33 mouse cellular contexts compared by ENCODE assay signal in genomic region chr8:72187793-72188331, GRCm38 (mm10). TPM values are rescaled to one million over a fixed set of nuclear protein-coding genes. Genes with fewer than 3 reads are reported as not detected.
DNase-seq lines count a peak whose midpoint lies in the region; ATAC-seq and TF ChIP-seq lines count a peak whose summit lies in the region.
"Had no signal": no experiment of that assay in that cellular context is flagged by ENCODE, and none has a peak within 500 bp of the region (broad histone marks: within the 10 kb centered on the region; RNA-seq: fewer than 3 reads in every experiment).

No protein-coding gene starts in this region.

- intact Hi-C loops in gastrocnemius, adult 2 months (cut with DNase I) = no loop called here
- intact Hi-C loops in gastrocnemius, postnatal 36 days (cut with DNase I) = no loop called here
- intact Hi-C loops in heart, postnatal 25 days (cut with DNase I) = no loop called here

- H3K4me2 ChIP-seq in stomach, postnatal 0 days (replicated peaks; ENCODE audit: low read depth) = no peak overlapping the region
- H3K4me2 ChIP-seq: embryonic facial prominence, embryonic 12.5 days; embryonic facial prominence, embryonic 15.5 days; heart, embryonic 11.5 days; heart, embryonic 15.5 days; hindbrain, embryonic 12.5 days; hindbrain, embryonic 15.5 days; intestine, embryonic 15.5 days had no signal

- in situ Hi-C loops in ES-E14 (cut with MboI; ENCODE audit: low sequenced_read_pairs in 2 of 2, unreplicated experiment in 2 of 2) = no loop called here

- no peak overlapping the region for H3K27ac ChIP-seq in gastrocnemius, adult 2 months
- H3K27ac ChIP-seq in ES-E14 (ENCODE audit: insufficient read depth, low read depth, low read length, poor library complexity, severe bottlenecking) = no peak overlapping the region
- no peak overlapping the region for H3K27ac ChIP-seq in stomach, postnatal 0 days (replicated peaks)
- H3K27ac ChIP-seq: embryonic facial prominence, embryonic 12.5 days; embryonic facial prominence, embryonic 15.5 days; heart, embryonic 15.5 days; hindbrain, embryonic 12.5 days; hindbrain, embryonic 15.5 days; intestine, embryonic 15.5 days had no signal

- no peak for ATAC-seq in stomach, postnatal 0 days (ENCODE audit: low FRiP score, low TSS enrichment)
- ATAC-seq: forebrain, embryonic 14.5 days; forebrain, postnatal 0 days; intestine, embryonic 15.5 days had no signal

- no peaks in the 10 kb centered on the region for H3K9me3 ChIP-seq in ES-E14 (ENCODE audit: control insufficient read depth, insufficient read depth, low read depth, low read length)
- no peaks in the 10 kb centered on the region for H3K9me3 ChIP-seq in stomach, postnatal 0 days (ENCODE audit: control insufficient read depth, low read length)
- H3K9me3 ChIP-seq: embryonic facial prominence, embryonic 12.5 days; embryonic facial prominence, embryonic 15.5 days; heart, embryonic 15.5 days; hindbrain, embryonic 12.5 days; hindbrain, embryonic 15.5 days; intestine, embryonic 15.5 days had no signal

- no peaks in the 10 kb centered on the region for H3K36me3 ChIP-seq in ES-E14 (ENCODE audit: control insufficient read depth, insufficient read depth, low read length, poor library complexity, severe bottlenecking)
- H3K36me3 ChIP-seq in stomach, postnatal 0 days (ENCODE audit: control insufficient read depth, insufficient read depth, low read length) = no peaks in the 10 kb centered on the region
- H3K36me3 ChIP-seq: embryonic facial prominence, embryonic 12.5 days; embryonic facial prominence, embryonic 15.5 days; heart, embryonic 15.5 days; hindbrain, embryonic 12.5 days; hindbrain, embryonic 15.5 days; intestine, embryonic 15.5 days had no signal

- H3K4me1 ChIP-seq in ES-E14 (ENCODE audit: control insufficient read depth in 2 of 2, insufficient read depth in 2 of 2, low read length in 2 of 2, poor library complexity in 1 of 2) = no peaks in the 10 kb centered on the region
- H3K4me1 ChIP-seq in stomach, postnatal 0 days (replicated peaks; ENCODE audit: control insufficient read depth, insufficient read depth) = no peaks in the 10 kb centered on the region
- H3K4me1 ChIP-seq: embryonic facial prominence, embryonic 12.5 days; embryonic facial prominence, embryonic 15.5 days; heart, embryonic 15.5 days; hindbrain, embryonic 12.5 days; hindbrain, embryonic 15.5 days; intestine, embryonic 15.5 days had no signal

- 94% methylated on average over 2 of the region's 2 CpGs for WGBS in stomach, postnatal 0 days

- DNase-seq in gastrocnemius, adult 2 months = peak; percentile 42
- DNase-seq in gastrocnemius, postnatal 36 days = no peak
- DNase-seq in heart, postnatal 25 days (ENCODE audit: low spot score) = peak; percentile 9
- no peak for DNase-seq in heart, postnatal 4 days
- no peak for DNase-seq in ES-E14 (ENCODE audit: low read depth, low spot score)
- DNase-seq in gastrocnemius, postnatal 25 days = peak; percentile 53
- no peak for DNase-seq in stomach, postnatal 0 days (ENCODE audit: low spot score)
- DNase-seq in lung, postnatal 4 days = no peak
- DNase-seq: adrenal gland, adult 2 months; adrenal gland, postnatal 14 days; B cell, adult 2 months; cerebellum, adult 11 months; cerebellum, adult 2 months; cerebellum, adult 9-11 months; cerebellum, postnatal 25 days; forebrain, postnatal 0 days; kidney, adult 11 months; kidney, adult 8-10 months had no signal

- H3K4me3 ChIP-seq in gastrocnemius, adult 2 months = no peak overlapping the region
- no peak overlapping the region for H3K4me3 ChIP-seq in ES-E14 (ENCODE audit: insufficient read depth in 1 of 2, low read depth in 1 of 2, low read length in 2 of 2, poor library complexity in 1 of 2, severe bottlenecking in 1 of 2)
- no peak overlapping the region for H3K4me3 ChIP-seq in stomach, postnatal 0 days (ENCODE audit: low read depth, low read length)
- H3K4me3 ChIP-seq: embryonic facial prominence, embryonic 12.5 days; embryonic facial prominence, embryonic 15.5 days; heart, embryonic 15.5 days; hindbrain, embryonic 12.5 days; hindbrain, embryonic 15.5 days; intestine, embryonic 15.5 days had no signal

- H3K9ac ChIP-seq in ES-E14 (ENCODE audit: insufficient read depth, low read depth, low read length, poor library complexity, severe bottlenecking) = no peak overlapping the region
- H3K9ac ChIP-seq in stomach, postnatal 0 days (ENCODE audit: low read length) = no peak overlapping the region
- H3K9ac ChIP-seq: embryonic facial prominence, embryonic 12.5 days; embryonic facial prominence, embryonic 15.5 days; forebrain, postnatal 0 days; heart, embryonic 15.5 days; hindbrain, embryonic 12.5 days; hindbrain, embryonic 15.5 days; intestine, embryonic 15.5 days had no signal

- TF ChIP-seq EP300 in stomach, postnatal 0 days (optimal IDR thresholded peaks at IDR 0.05) = no peak

- no peak for TF ChIP-seq CTCF in gastrocnemius, adult 2 months (IDR thresholded peaks at IDR 0.05)
- no peak for TF ChIP-seq CTCF in stomach, postnatal 0 days (IDR thresholded peaks at IDR 0.05; ENCODE audit: low read depth)

- H3K27me3 ChIP-seq in stomach, postnatal 0 days (ENCODE audit: control insufficient read depth, insufficient read depth, low read length) = no peaks in the 10 kb centered on the region
- H3K27me3 ChIP-seq: embryonic facial prominence, embryonic 12.5 days; embryonic facial prominence, embryonic 15.5 days; heart, embryonic 15.5 days; hindbrain, embryonic 12.5 days; hindbrain, embryonic 15.5 days; intestine, embryonic 15.5 days had no signal

TF ChIP-seq in ES-E14, 5 proteins besides CTCF, POLR2A, EP300 and RAD21:
- TF ChIP-seq CHD2 (IDR thresholded peaks at IDR 0.05; ENCODE audit: low read depth, low read length) (no peak), MAFK (IDR thresholded peaks at IDR 0.05; ENCODE audit: insufficient read depth, low read depth, low read length) (peak; percentile 77)
TF ChIP-seq in ES-E14: peak in this region for 1.

RNA-seq across cellular contexts. Expression of gene Hsh2d, which starts 1.6 kb away (rescaled TPM):
- total RNA-seq in gastrocnemius, adult 2 months (2021) = not detected
- not detected for total RNA-seq in gastrocnemius, postnatal 36 days (2021)
- total RNA-seq in heart, postnatal 25 days (2021) = not detected
- total RNA-seq in heart, postnatal 4 days (2021) = under 1 TPM in 1 of 2 experiments, not detected in 1; 0.14 TPM
- total RNA-seq in ES-E14 (2012; rRNA removed) = 0.42 and 0.45 TPM in 2 replicates
- total RNA-seq in gastrocnemius, postnatal 25 days (2021) = not detected
- polyA plus RNA-seq in stomach, postnatal 0 days (2015; fragmentation: Nextera tagmentation; extraction: Ambion mirVana) = 3.9 TPM in 2 replicates
- total RNA-seq: adrenal gland, adult 2 months; adrenal gland, postnatal 14 days; adrenal gland, postnatal 4 days; forebrain, postnatal 0 days; heart, adult 8-10 months; heart, postnatal 10 days had no signal
- polyA plus RNA-seq: adrenal gland, adult 2 months; embryonic facial prominence, embryonic 12.5 days; embryonic facial prominence, embryonic 15.5 days; forebrain, embryonic 11.5 days; forebrain, embryonic 14.5 days; forebrain, postnatal 0 days; hindbrain, embryonic 12.5 days; hindbrain, embryonic 15.5 days had no signal

RNA-seq across cellular contexts. Expression of gene Cib3, which starts 24.8 kb away (rescaled TPM):
- total RNA-seq in gastrocnemius, adult 2 months (2021) = not detected
- total RNA-seq in gastrocnemius, postnatal 36 days (2021) = not detected
- total RNA-seq in heart, postnatal 25 days (2021) = under 1 TPM in 1 of 2 experiments, not detected in 1; 0.49 TPM
- not detected for total RNA-seq in heart, postnatal 4 days (2021)
- 0.31 and 0.37 TPM in 2 replicates for total RNA-seq in ES-E14 (2012; rRNA removed)
- not detected for total RNA-seq in gastrocnemius, postnatal 25 days (2021)
- polyA plus RNA-seq in stomach, postnatal 0 days (2015; fragmentation: Nextera tagmentation; extraction: Ambion mirVana) = 0.45 and 0.79 TPM in 2 replicates
- total RNA-seq: adrenal gland, adult 2 months; adrenal gland, postnatal 14 days; adrenal gland, postnatal 4 days; common myeloid progenitor, adult 5-6 weeks; heart, postnatal 10 days; hematopoietic stem cell, adult 5-6 weeks had no signal
- polyA plus RNA-seq: adrenal gland, adult 2 months; cerebellum, adult 2 months; embryonic facial prominence, embryonic 12.5 days; forebrain, embryonic 11.5 days; forebrain, embryonic 14.5 days; forebrain, postnatal 0 days; heart, embryonic 11.5 days; heart, embryonic 15.5 days; hindbrain, embryonic 12.5 days; hindbrain, embryonic 15.5 days; intestine, embryonic 15.5 days had no signal

RNA-seq across cellular contexts. Expression of gene Gm11034, which starts 25.6 kb away (rescaled TPM):
- total RNA-seq in gastrocnemius, adult 2 months (2021) = not detected
- not detected for total RNA-seq in gastrocnemius, postnatal 36 days (2021)
- total RNA-seq in heart, postnatal 25 days (2021) = not detected
- not detected for total RNA-seq in heart, postnatal 4 days (2021)
- total RNA-seq in ES-E14 (2012; rRNA removed) = not detected in 2 replicates
- total RNA-seq in gastrocnemius, postnatal 25 days (2021) = not detected
- polyA plus RNA-seq in stomach, postnatal 0 days (2015; fragmentation: Nextera tagmentation; extraction: Ambion mirVana) = not detected in 2 replicates
- total RNA-seq: adrenal gland, adult 2 months; adrenal gland, postnatal 14 days; adrenal gland, postnatal 4 days; common myeloid progenitor, adult 5-6 weeks; forebrain, postnatal 0 days; granulocyte monocyte progenitor cell, adult 5-6 weeks; heart, adult 8-10 months; heart, postnatal 10 days; hematopoietic stem cell, adult 5-6 weeks had no signal
- polyA plus RNA-seq: adrenal gland, adult 2 months; cerebellum, adult 2 months; embryonic facial prominence, embryonic 12.5 days; embryonic facial prominence, embryonic 15.5 days; forebrain, embryonic 11.5 days; forebrain, embryonic 14.5 days; forebrain, postnatal 0 days; heart, embryonic 11.5 days; heart, embryonic 15.5 days; hindbrain, embryonic 12.5 days; hindbrain, embryonic 15.5 days; intestine, embryonic 15.5 days had no signal

RNA-seq across cellular contexts. Expression of gene Rab8a, which starts 26.9 kb away (rescaled TPM):
- 10 to 100 TPM; 10.4 to 11.4 TPM for total RNA-seq in gastrocnemius, adult 2 months (2021)
- total RNA-seq in gastrocnemius, postnatal 36 days (2021) = 10 to 100 TPM in 1 of 2 experiments, 1 to 10 TPM in 1; 6.0 to 10.0 TPM
- 10 to 100 TPM; 23.4 to 23.5 TPM for total RNA-seq in heart, postnatal 25 days (2021)
- 10 to 100 TPM; 38.1 to 43.2 TPM for total RNA-seq in heart, postnatal 4 days (2021)
- 54.0 and 73.2 TPM in 2 replicates for total RNA-seq in ES-E14 (2012; rRNA removed)
- 10 to 100 TPM in 1 of 2 experiments, 1 to 10 TPM in 1; 9.7 to 11.4 TPM for total RNA-seq in gastrocnemius, postnatal 25 days (2021)
- polyA plus RNA-seq in stomach, postnatal 0 days (2015; fragmentation: Nextera tagmentation; extraction: Ambion mirVana) = 84.0 and 88.6 TPM in 2 replicates

RNA-seq across cellular contexts. Expression of gene Fam32a, which starts 31.7 kb away (rescaled TPM):
- total RNA-seq in gastrocnemius, adult 2 months (2021) = 1 to 10 TPM; 7.8 to 9.5 TPM
- 1 to 10 TPM; 8.3 to 8.6 TPM for total RNA-seq in gastrocnemius, postnatal 36 days (2021)
- 10 to 100 TPM; 20.4 to 20.7 TPM for total RNA-seq in heart, postnatal 25 days (2021)
- 10 to 100 TPM; 25.4 to 26.5 TPM for total RNA-seq in heart, postnatal 4 days (2021)
- total RNA-seq in ES-E14 (2012; rRNA removed) = 28.2 and 41.6 TPM in 2 replicates
- total RNA-seq in gastrocnemius, postnatal 25 days (2021) = 10 to 100 TPM in 1 of 2 experiments, 1 to 10 TPM in 1; 8.8 to 11.9 TPM
- 53.8 and 57.4 TPM in 2 replicates for polyA plus RNA-seq in stomach, postnatal 0 days (2015; fragmentation: Nextera tagmentation; extraction: Ambion mirVana)

Comparison
In these comparisons a context has a peak if more than half of its experiments do, and no peak if none do; other contexts are left out.
1. DNase-seq: peak in gastrocnemius, adult 2 months (single experiment), heart, postnatal 25 days (single experiment) and gastrocnemius, postnatal 25 days (single experiment); none in gastrocnemius, postnatal 36 days (0 of 2), heart, postnatal 4 days (single experiment), ES-E14 (single experiment), stomach, postnatal 0 days (single experiment) and lung, postnatal 4 days (0 of 2).